Mouse (Mus musculus) bone marrow, adult 2 months (tissue): Measurements from ENCODE around the gene Wdfy4. TPM values are rescaled to one million over a fixed set of nuclear protein-coding genes. Genes with fewer than 3 reads are reported as not detected.

ENCODE experiments used
- H3K27ac ChIP-seq: fragments of 200-500 bp; 2 replicates; pipeline ENCODE4 v1.5.1; 2012; ENCODE audit warnings: low read depth, mild to moderate bottlenecking, control low read depth, inconsistent platforms, low read length; ENCODE audit not compliant: control insufficient read depth, poor library complexity, insufficient read depth
- H3K4me1 ChIP-seq: fragments of 200-500 bp; 2 replicates; pipeline ENCODE4 v1.6.1; 2011; ENCODE audit warnings: low read length; ENCODE audit not compliant: control insufficient read depth, insufficient read depth
- H3K4me3 ChIP-seq: fragments of 200-500 bp; replicated peaks from 2 replicates; pipeline ENCODE3; 2011; ENCODE audit warnings: mild to moderate bottlenecking, low read depth, low read length, control low read depth; ENCODE audit not compliant: control insufficient read depth
- CTCF ChIP-seq: fragments of 200-500 bp; IDR thresholded peaks from 2 replicates; pipeline ENCODE4 v1.5.1; 2011; ENCODE audit warnings: low read length, control low read depth; ENCODE audit not compliant: control insufficient read depth, insufficient read depth
- POLR2A ChIP-seq: fragments of 200-500 bp; IDR thresholded peaks from 2 replicates; pipeline ENCODE4 v1.6.1; 2011; ENCODE audit warnings: low read depth, mild to moderate bottlenecking, control low read depth, low read length, borderline replicate concordance; ENCODE audit not compliant: control insufficient read depth
- WGBS: fragments of 180-500 bp; shearing (Covaris S2); methylation state at CpG from one replicate; pipeline ENCODE4 v1.1.7; 2018; 5-methylcytosine and 5-hydroxymethylcytosine counted together
- polyA plus RNA-seq: library from polyadenylated mRNA; stranded (reverse); fragments of >200 nt; gene quantifications from 2 replicates; pipeline ENCODE4 v1.2.4, GENCODE M21; 2011; ENCODE audit warnings: low replicate concordance; ENCODE audit not compliant: missing spikeins, insufficient read depth, insufficient read length

The Wdfy4 gene
- polyA plus RNA-seq, 1 experiment, result 36.8 TPM

- Histone ChIP-seq H3K4me3 (no peak overlapping the region), H3K27ac (no peak overlapping the region), H3K4me1 (no peaks in the 10 kb centered on the region)
- 59% methylated on average over 5 of the region's 5 CpGs for WGBS
- peak; percentile 65 for TF ChIP-seq CTCF
- no peak for TF ChIP-seq POLR2A
Measured at GRCm38 (mm10) chr14:32960481-32960880, 224.8 kb downstream of the Wdfy4 start.

GRCm38 (mm10) chr14:32958671-32959070 is 226.6 kb downstream of the Wdfy4 start:
- H3K4me1 ChIP-seq, result no peaks in the 10 kb centered on the region
- WGBS, result 84% methylated on average over 8 of the region's 8 CpGs
- TF ChIP-seq CTCF (no peak), POLR2A (no peak)
- H3K4me3 ChIP-seq, result no peak overlapping the region
- H3K27ac ChIP-seq, result no peak overlapping the region

- TF ChIP-seq CTCF (no peak), POLR2A (no peak)
Measured at GRCm38 (mm10) chr14:32956486-32956885, 228.8 kb downstream of the Wdfy4 start.

GRCm38 (mm10) chr14:32950312-32951301 is 234.7 kb downstream of the Wdfy4 start:
- peaks cover 1% of the 10 kb centered on the region; the same call in 1 of the 2 replicates for H3K4me1 ChIP-seq
- WGBS, result 48% methylated on average over 20 of the region's 20 CpGs
- no peak for TF ChIP-seq POLR2A
- no peak for TF ChIP-seq CTCF
- no peak overlapping the region for H3K4me3 ChIP-seq
- H3K27ac ChIP-seq, result no peak overlapping the region

More at GRCm38 (mm10) chr14:32956486-32956885, 228.8 kb downstream of the Wdfy4 start:
- Histone ChIP-seq H3K4me3 (no peak overlapping the region), H3K27ac (no peak overlapping the region), H3K4me1 (peaks cover 1% of the 10 kb centered on the region; the same call in 1 of the 2 replicates)
- WGBS, result 78% methylated on average over 8 of the region's 8 CpGs

GRCm38 (mm10) chr14:32947512-32947911 is 237.8 kb downstream of the Wdfy4 start:
- 85% methylated on average over 2 of the region's 2 CpGs for WGBS

DNA sequence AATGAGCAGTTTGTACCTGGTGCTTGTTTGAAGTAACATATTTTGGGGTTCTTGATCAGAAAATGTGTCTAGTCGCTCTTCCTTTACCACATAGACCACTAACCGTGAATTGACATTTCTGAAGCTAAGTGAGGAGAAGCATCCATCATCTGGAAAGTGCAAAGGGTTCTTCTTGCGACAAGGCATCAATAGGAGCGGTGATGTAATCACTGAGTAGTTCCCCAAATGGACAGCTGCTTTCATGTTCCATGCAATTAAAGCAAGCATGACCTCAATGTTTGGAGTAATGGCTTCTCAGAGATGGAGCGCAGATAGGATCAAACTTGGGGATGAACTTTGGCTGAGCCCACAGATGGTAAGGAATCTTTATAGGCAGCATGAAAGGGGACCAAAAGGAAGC is 246.1 kb downstream of the Wdfy4 start:
- Histone ChIP-seq H3K27ac (no peak overlapping the region), H3K4me3 (no peak overlapping the region), H3K4me1 (no peaks in the 10 kb centered on the region)
- TF ChIP-seq CTCF (no peak), POLR2A (no peak)
- WGBS, result 33% methylated on average over 5 of the region's 5 CpGs

More at GRCm38 (mm10) chr14:32947512-32947911, 237.8 kb downstream of the Wdfy4 start:
- Histone ChIP-seq H3K4me1 (peaks cover 1% of the 10 kb centered on the region; the same call in 1 of the 2 replicates), H3K4me3 (no peak overlapping the region), H3K27ac (no peak overlapping the region)
- no peak for TF ChIP-seq CTCF
- TF ChIP-seq POLR2A, result no peak

- WGBS, result 71% methylated on average over 6 of the region's 6 CpGs
- H3K27ac ChIP-seq, result no peak overlapping the region
- H3K4me3 ChIP-seq, result no peak overlapping the region
- TF ChIP-seq CTCF, result no peak
- TF ChIP-seq POLR2A, result no peak
- peaks cover 1% of the 10 kb centered on the region; the same call in 1 of the 2 replicates for H3K4me1 ChIP-seq
Measured at GRCm38 (mm10) chr14:32934064-32934463, 251.2 kb downstream of the Wdfy4 start.

- WGBS, result 60% methylated on average over 8 of the region's 8 CpGs
- Histone ChIP-seq H3K4me1 (peaks cover 1% of the 10 kb centered on the region; the same call in 1 of the 2 replicates), H3K4me3 (no peak overlapping the region), H3K27ac (no peak overlapping the region)
- no peak for TF ChIP-seq POLR2A
- TF ChIP-seq CTCF, result no peak
Measured at GRCm38 (mm10) chr14:32932220-32932619, 253.1 kb downstream of the Wdfy4 start.
